Mouse (Mus musculus) E14TG2a.4 (cell line): Measurements from ENCODE around the gene Myo1d.
A peak's percentile ranks its signal among the peaks of the same experiment; 100 is the strongest.

ENCODE experiments used
- CTCF ChIP-seq: conservative IDR thresholded peaks from 2 replicates; pipeline ENCODE4 v1.5.1; 2014; ENCODE audit warnings: low read length
- NANOG ChIP-seq: IDR thresholded peaks from 2 replicates; pipeline ENCODE4 v1.6.1; 2014; ENCODE audit warnings: borderline replicate concordance, low read length, mixed read lengths

DNA sequence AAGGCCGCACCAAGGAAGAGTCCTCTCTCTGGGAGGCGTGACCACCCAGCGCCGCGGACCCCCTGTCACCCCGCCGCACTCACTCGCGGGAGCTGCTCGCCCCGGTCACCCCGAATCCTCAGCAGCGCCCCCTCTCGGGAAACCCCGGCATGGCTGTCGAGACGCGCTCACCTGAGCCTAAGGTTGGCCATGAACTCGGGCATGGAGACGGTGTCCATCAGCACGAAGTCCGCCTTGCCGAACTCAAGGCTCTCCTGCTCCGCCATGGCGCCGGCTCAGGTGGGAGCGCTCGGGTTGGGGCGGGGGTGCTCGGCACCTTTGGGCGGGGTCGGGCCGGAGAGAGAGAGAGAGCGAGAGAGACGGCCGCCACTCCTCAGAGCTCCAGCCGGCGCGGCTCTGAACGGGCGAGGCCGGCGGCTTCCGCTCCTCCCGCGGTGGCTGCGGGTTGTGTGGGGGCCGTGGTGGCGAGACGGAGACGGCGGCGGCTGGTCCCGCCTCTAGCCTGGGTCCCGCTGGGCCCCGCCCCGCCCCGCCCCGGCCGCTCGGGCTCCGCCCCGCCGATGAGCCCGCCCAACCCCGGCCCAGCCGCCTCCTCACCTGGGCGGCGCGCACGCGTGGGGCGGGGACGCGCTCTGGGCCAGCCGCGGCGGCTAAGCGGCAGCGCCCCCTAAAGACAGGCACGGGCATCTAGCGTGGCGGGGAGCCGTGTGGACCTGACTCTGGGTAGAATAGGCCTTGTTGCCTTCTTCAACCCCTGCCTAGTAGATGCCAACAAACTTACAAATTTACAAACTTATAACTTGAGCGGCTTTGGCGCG, at the start of gene Myo1d:
- peak; percentile 33 for TF ChIP-seq CTCF
- no peak for TF ChIP-seq NANOG
